Mouse (Mus musculus) limb, embryonic 14.5 days (tissue): Measurements from ENCODE around the gene Ssh3. TPM values are rescaled to one million over a fixed set of nuclear protein-coding genes. Genes with fewer than 3 reads are reported as not detected.

Experiments
- ATAC-seq: fragments of 200-750 bp; cut with Nextera tagmentation; 2 replicates; pipeline ENCODE4 v1.8.0; 2017; ENCODE audit warnings: low read depth, moderate number of reproducible peaks, moderate TSS enrichment; ENCODE audit not compliant: low FRiP score
- DNase-seq: peaks from one replicate; pipeline ENCODE4 v3.0.0-alpha.2; 2015; ENCODE audit warnings: low spot score
- H3K27ac ChIP-seq: fragments of 300-500 bp; sonication (generic); replicated peaks from 2 replicates; pipeline ENCODE4 v1.5.1; 2014; ENCODE audit warnings: low read depth, mild to moderate bottlenecking, low read length, moderate library complexity, mixed read lengths
- H3K27me3 ChIP-seq: fragments of 300-500 bp; sonication (generic); 2 replicates; pipeline ENCODE4 v1.6.1; 2014; ENCODE audit warnings: low read length, mixed read lengths; ENCODE audit not compliant: control insufficient read depth, insufficient read depth
- H3K36me3 ChIP-seq: fragments of 300-500 bp; sonication (generic); 2 replicates; pipeline ENCODE4 v1.6.1; 2014; ENCODE audit warnings: mild to moderate bottlenecking, low read length, moderate library complexity, mixed read lengths; ENCODE audit not compliant: control insufficient read depth, insufficient read depth
- H3K4me1 ChIP-seq: fragments of 300-500 bp; sonication (generic); 2 replicates; pipeline ENCODE4 v1.6.1; 2014; ENCODE audit warnings: antibody characterized with exemption, low read length, mixed read lengths; ENCODE audit not compliant: control insufficient read depth, insufficient read depth
- H3K4me2 ChIP-seq: fragments of 300-500 bp; sonication (generic); replicated peaks from 2 replicates; pipeline ENCODE4 v1.6.1; 2014; ENCODE audit warnings: low read depth, mild to moderate bottlenecking, low read length, moderate library complexity; ENCODE audit not compliant: severe bottlenecking
- H3K4me3 ChIP-seq: fragments of 300-500 bp; sonication (generic); replicated peaks from 2 replicates; pipeline ENCODE4 v1.5.1; 2014; ENCODE audit warnings: low read length
- H3K9ac ChIP-seq: fragments of 300-500 bp; sonication (generic); 2 replicates; pipeline ENCODE4 v1.6.1; 2014; ENCODE audit warnings: mild to moderate bottlenecking, low read depth, low read length, moderate library complexity; ENCODE audit not compliant: severe bottlenecking
- H3K9me3 ChIP-seq: fragments of 300-500 bp; sonication (generic); 2 replicates; pipeline ENCODE4 v1.6.1; 2016; ENCODE audit warnings: low read length; ENCODE audit not compliant: control insufficient read depth
- POLR2A ChIP-seq: fragments of 200-500 bp; IDR thresholded peaks from 2 replicates; pipeline ENCODE4 v1.8.0; 2012; ENCODE audit warnings: inconsistent platforms, mild to moderate bottlenecking, moderate library complexity, borderline replicate concordance; ENCODE audit not compliant: insufficient read depth, insufficient read length; ENCODE audit errors: extremely low read depth
- WGBS: fragments of 180-500 bp; shearing (Covaris S2); extraction: QIAGEN DNeasy Blood & Tissue Kit; methylation state at CpG from one replicate; pipeline ENCODE4 v1.1.7; 2014; 5-methylcytosine and 5-hydroxymethylcytosine counted together
- polyA plus RNA-seq, 2 experiments: library from polyadenylated mRNA; depleted of rRNA in 1 of 2; stranded (reverse) in 1 of 2; unstranded in 1 of 2; fragments of >200 nt; fragmentation: Nextera tagmentation in 1 of 2; extraction: Ambion mirVana in 1 of 2; gene quantifications; 2 replicates each; pipeline versions ENCODE4 v1.2.1 to v1.2.3; 2012 to 2014

Gene Ssh3
- polyA plus RNA-seq, 2 experiments = 22.3 to 57.5 TPM

DNA sequence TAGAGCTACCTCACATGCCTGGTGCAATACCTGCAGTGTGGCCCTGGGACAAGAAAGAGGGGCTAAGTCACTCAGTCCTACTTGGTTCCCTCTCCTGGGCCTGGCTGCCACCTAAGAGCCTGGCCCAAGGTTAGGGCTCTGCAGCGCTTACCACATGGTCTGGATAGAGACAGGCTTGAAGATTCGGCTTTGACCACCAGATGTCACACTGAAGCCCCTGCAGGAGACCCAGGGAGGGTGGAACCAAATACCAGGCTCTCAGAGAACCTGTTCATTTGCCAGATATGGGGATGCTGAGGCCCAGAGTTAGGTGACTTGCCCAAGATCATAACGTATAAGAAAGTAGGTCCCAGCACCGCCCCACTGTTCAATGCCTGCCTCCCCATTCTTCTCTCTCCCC lies 3.0 kb downstream of the Ssh3 start:
- WGBS = 60% methylated on average over 4 of the region's 4 CpGs
- H3K9me3 ChIP-seq = no peaks in the 10 kb centered on the region
- no peak for TF ChIP-seq POLR2A
- no peak overlapping the region for H3K27ac ChIP-seq
- H3K4me2 ChIP-seq = no peak overlapping the region
- DNase-seq (no peak), ATAC-seq (no peak)
- no peak overlapping the region for H3K4me3 ChIP-seq
- H3K9ac ChIP-seq = no peak overlapping the region
- H3K27me3 ChIP-seq = no peaks in the 10 kb centered on the region
- H3K4me1 ChIP-seq = 0 out of 2 replicates have a peak, but pooled peaks cover 6% of the 10 kb centered on the region
- peaks cover 14% of the 10 kb centered on the region; the same call in 1 of the 2 replicates for H3K36me3 ChIP-seq

DNA sequence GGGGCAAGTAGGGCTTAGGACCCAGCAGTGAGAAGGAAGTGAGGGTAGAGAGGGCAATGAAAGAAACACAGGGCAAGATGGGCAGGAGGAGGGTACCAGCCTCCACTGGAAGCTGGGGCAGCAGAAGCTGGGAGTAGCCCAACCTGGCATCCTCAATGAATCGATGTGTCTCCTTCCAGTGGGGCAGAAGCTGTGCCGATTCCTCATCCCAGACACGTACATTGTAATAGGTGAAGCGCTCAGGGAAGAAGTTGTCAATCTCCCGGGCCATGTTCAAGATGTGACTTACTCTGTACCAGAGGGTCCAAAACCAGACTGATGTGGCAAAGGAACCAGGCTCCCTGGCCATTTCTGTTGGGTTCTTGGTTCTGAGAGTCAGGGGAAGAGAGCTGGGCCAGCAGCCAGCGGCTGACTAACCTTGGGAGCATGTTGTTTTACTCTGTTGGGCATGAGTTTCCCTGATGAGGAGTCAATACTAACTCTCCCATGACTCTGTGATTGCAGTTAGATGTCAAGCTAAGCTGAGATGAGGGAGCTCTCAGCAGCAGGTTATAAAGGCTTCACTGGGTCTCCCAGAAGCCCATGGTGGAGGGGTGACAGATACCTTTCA lies 4.7 kb downstream of the Ssh3 start:
- DNase-seq = no peak
- ATAC-seq = no peak
- TF ChIP-seq POLR2A = no peak
- H3K27ac ChIP-seq = no peak overlapping the region
- H3K27me3 ChIP-seq = no peaks in the 10 kb centered on the region
- no peak overlapping the region for H3K4me3 ChIP-seq
- H3K9ac ChIP-seq = no peak overlapping the region
- WGBS = 94% methylated on average over 6 of the region's 6 CpGs
- no peak overlapping the region for H3K4me2 ChIP-seq
- H3K4me1 ChIP-seq = 0 out of 2 replicates have a peak, but pooled peaks cover 6% of the 10 kb centered on the region
- no peaks in the 10 kb centered on the region for H3K9me3 ChIP-seq
- peaks cover 8% of the 10 kb centered on the region; the same call in 1 of the 2 replicates for H3K36me3 ChIP-seq

DNA sequence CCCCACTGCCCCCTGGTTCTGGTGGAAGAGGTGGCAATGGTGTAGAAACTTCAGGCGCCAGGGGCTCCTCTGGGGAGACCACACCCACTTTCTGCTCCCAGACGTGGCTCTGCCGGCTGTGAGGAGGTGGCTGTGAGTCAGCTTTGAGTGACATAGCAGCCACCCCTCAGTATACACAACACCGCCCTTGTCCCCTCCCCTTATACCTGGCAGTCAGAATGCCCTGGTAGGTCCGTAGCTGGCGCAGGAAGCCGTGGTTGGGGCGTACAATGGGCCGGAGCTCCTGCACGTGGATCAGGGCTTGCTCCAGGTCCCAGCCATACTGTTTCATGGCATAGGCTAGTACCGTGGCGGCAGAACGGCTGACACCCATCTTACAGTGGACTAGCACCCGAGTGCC lies 5.3 kb downstream of the Ssh3 start:
- no peaks in the 10 kb centered on the region for H3K9me3 ChIP-seq
- no peaks in the 10 kb centered on the region for H3K27me3 ChIP-seq
- TF ChIP-seq POLR2A = no peak
- no peak overlapping the region for H3K27ac ChIP-seq
- DNase-seq (no peak), ATAC-seq (no peak)
- H3K4me1 ChIP-seq = 0 out of 2 replicates have a peak, but pooled peaks cover 2% of the 10 kb centered on the region
- 63% methylated on average over 14 of the region's 14 CpGs for WGBS
- no peak overlapping the region for H3K4me3 ChIP-seq
- H3K36me3 ChIP-seq = peaks cover 8% of the 10 kb centered on the region; the same call in 1 of the 2 replicates
- no peak overlapping the region for H3K4me2 ChIP-seq
- no peak overlapping the region for H3K9ac ChIP-seq

DNA sequence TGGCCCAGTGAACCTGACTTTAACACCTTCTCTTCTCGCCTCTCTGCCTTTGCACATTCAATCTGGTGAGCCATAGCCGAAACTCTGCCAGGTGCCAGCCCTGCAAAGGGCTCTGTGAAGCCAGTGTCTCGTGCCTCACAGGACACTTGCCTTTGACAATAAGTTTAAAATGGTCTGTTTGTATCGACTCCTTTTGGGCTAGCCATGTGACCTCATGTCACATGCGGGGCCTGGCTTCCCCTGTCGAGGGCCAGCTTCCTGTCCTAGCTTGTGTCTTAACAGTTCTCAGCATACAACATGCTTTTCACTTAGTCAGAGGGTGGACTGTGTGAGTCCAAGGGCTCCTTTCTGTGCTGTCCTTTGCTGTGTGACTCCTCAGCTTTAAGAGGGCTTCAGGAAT lies 6.2 kb downstream of the Ssh3 start:
- DNase-seq (no peak), ATAC-seq (no peak)
- Histone ChIP-seq H3K36me3 (peaks cover 8% of the 10 kb centered on the region; the same call in 1 of the 2 replicates), H3K27me3 (no peaks in the 10 kb centered on the region), H3K4me2 (no peak overlapping the region), H3K4me1 (0 out of 2 replicates have a peak, but pooled peaks cover 2% of the 10 kb centered on the region), H3K9ac (no peak overlapping the region), H3K27ac (no peak overlapping the region), H3K9me3 (no peaks in the 10 kb centered on the region), H3K4me3 (no peak overlapping the region)
- TF ChIP-seq POLR2A = no peak
- WGBS = 70% methylated on average over 6 of the region's 6 CpGs

DNA sequence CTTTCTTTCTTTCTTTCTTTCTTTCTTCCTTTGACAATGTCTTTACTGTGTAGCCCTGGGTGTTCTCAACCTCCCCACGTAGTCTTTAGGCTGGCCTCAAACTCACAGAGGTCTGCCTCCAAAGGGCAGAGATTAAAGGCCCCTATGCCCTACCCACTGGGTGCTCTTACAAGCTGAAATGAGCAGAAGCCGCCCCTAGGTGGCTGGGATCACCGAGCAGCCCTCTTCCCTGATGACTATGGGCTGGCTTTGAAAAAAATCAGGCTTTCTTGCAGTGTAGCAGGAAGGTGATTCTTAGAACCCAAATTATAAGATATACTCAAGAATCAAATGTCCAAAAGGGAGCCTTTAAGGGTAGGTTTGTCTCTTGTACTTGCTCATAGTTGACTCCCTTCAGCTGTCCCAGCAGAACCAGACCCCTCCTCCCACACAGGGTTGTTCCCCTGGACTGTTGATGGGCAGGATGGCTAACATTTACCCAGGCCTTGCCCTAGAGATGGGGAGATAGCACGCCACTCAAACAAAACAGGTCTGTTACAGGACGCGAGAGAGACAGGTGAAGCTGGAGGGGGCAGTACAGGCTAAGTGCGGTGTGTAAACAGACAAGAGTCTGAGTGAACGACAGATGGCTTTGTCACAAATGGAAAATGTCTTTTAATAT lies 7.8 kb downstream of the Ssh3 start:
- Histone ChIP-seq H3K36me3 (peaks cover 8% of the 10 kb centered on the region; the same call in 1 of the 2 replicates), H3K4me2 (no peak overlapping the region), H3K4me1 (peaks cover 5% of the 10 kb centered on the region; the same call in 1 of the 2 replicates), H3K9me3 (no peaks in the 10 kb centered on the region), H3K27me3 (no peaks in the 10 kb centered on the region), H3K4me3 (no peak overlapping the region), H3K27ac (no peak overlapping the region), H3K9ac (no peak overlapping the region)
- no peak for TF ChIP-seq POLR2A
- DNase-seq = no peak
- 61% methylated on average over 8 of the region's 8 CpGs for WGBS
- ATAC-seq = no peak
